Mouse (Mus musculus) MEL-GATA-1-ER (cell line): Measurements from ENCODE around the gene Lingo2.
"Not testable (repeated sequence)": the region's sequence is repeated elsewhere in the genome, so short reads cannot be mapped to it uniquely, and the experiment has no call there.

Source experiments
- DNase-seq: peaks from one replicate; pipeline ENCODE4 v3.0.0-alpha.2; 2012; ENCODE audit warnings: low read depth; ENCODE audit errors: extremely low read depth

Lingo2 gene

GRCm38 (mm10) chr4:35688498-35689240 is 1262.9 kb downstream of the Lingo2 start:
- DNase-seq = not testable (repeated sequence)
